In the genomic region with DNA sequence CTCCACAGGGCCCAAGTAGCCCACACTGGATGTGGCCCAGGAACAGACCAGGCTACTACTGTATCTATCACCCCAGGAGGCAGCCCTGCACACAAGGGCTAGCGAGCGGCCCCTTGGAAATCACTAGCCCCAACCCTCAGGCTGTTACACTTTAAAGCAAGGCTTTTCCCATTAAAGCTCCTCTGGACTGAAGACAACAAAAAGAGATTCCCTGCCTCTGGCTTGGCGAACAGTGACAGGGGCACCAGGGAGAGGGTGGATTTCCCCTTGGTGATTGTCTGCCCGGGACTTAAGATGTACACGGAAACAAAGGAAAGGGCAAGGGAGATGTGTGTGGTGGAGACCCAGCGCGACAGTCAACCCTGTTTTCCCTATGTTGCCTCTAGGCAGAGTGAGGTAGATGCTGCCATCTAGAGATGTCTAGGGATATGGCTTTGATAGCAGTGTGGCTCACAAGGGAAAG, we compare ENCODE assay signal across 8 mouse cellular contexts.
A peak's percentile ranks its signal among the peaks of the same experiment; 100 is the strongest.
DNase-seq lines count a peak whose midpoint lies in the region; ATAC-seq and TF ChIP-seq lines count a peak whose summit lies in the region.

No protein-coding gene starts in this region.

- no peaks in the 10 kb centered on the region for H3K27me3 ChIP-seq in Patski
- H3K27me3 ChIP-seq in forebrain, postnatal 0 days (ENCODE audit: insufficient read depth, low read length): no peaks in the 10 kb centered on the region

- no peaks in the 10 kb centered on the region for H3K9me3 ChIP-seq in forebrain, postnatal 0 days (ENCODE audit: low read length)

- H3K36me3 ChIP-seq in forebrain, postnatal 0 days (ENCODE audit: insufficient read depth): no peaks in the 10 kb centered on the region

- peak; percentile 47 for ATAC-seq in Patski
- peak; percentile 96 for ATAC-seq in forebrain, postnatal 0 days
- no peak for ATAC-seq in megakaryocyte-erythroid progenitor cell, adult 5-6 weeks (replicated peaks; ENCODE audit: low FRiP score, low TSS enrichment, poor library complexity, severe bottlenecking)

- peak; percentile 68 for TF ChIP-seq CTCF in Patski (IDR thresholded peaks at IDR 0.05)
- TF ChIP-seq CTCF in forebrain, postnatal 0 days (IDR thresholded peaks at IDR 0.05; ENCODE audit: low read depth): peak; percentile 90

- peak overlapping the region; percentile 40 for H3K4me2 ChIP-seq in forebrain, postnatal 0 days (ENCODE audit: low read depth)

- no peak overlapping the region for H3K4me3 ChIP-seq in forebrain, postnatal 0 days (ENCODE audit: low read depth, low read length)

- POLR2A ChIA-PET in Patski (lab: Charles Lee): no interaction called here

- in situ Hi-C loops in Patski (cut with MboI; ENCODE audit: low pct_unique_long_range_greater_than_20kb): no loop called here

- no peaks in the 10 kb centered on the region for H3K4me1 ChIP-seq in forebrain, postnatal 0 days (ENCODE audit: insufficient read depth)

- H3K27ac ChIP-seq in forebrain, postnatal 0 days (ENCODE audit: low read depth, low read length): no peak overlapping the region

- CTCF ChIA-PET in Patski (lab: Charles Lee): interaction anchor here (0.8 to 2.0 kb wide), 4 partner anchors 11 to 525 kb away, joined by 3 to 6 read pairs (median 4); no protein-coding TSS in a partner anchor

- H3K9ac ChIP-seq in forebrain, postnatal 0 days: peak overlapping the region; percentile 48

- 5% methylated on average over 7 of the region's 7 CpGs for WGBS in forebrain, postnatal 0 days

- peak; percentile 89 for DNase-seq in heart, adult 11 months
- no peak for DNase-seq in heart, adult 9 months (ENCODE audit: low spot score in 2 of 2)
- no peak for DNase-seq in Patski (ENCODE audit: low read depth, low spot score)
- peak; percentile 74 for DNase-seq in forebrain, postnatal 0 days
- peak; percentile 25 to 32 for DNase-seq in kidney, postnatal 25 days
- peak; percentile 54 for DNase-seq in neural tube, embryonic 10.5 days (ENCODE audit: extremely low spot score, low spot score)
- no peak for DNase-seq in spleen, postnatal 4 days (ENCODE audit: low spot score in 2 of 2)

Comparison
In these comparisons a context has a peak if more than half of its experiments do, and no peak if none do; other contexts are left out.
1. DNase-seq: peak in heart, adult 11 months (single experiment), forebrain, postnatal 0 days (single experiment), kidney, postnatal 25 days (2 of 2) and neural tube, embryonic 10.5 days (single experiment); none in heart, adult 9 months (0 of 2), Patski (single experiment) and spleen, postnatal 4 days (0 of 2).